Mouse (Mus musculus) right cerebral cortex, postnatal 4 days (tissue): ENCODE measurements around the gene Cpne2.

Experiments used
- DNase-seq: peaks from one replicate; pipeline ENCODE4 v3.0.0-alpha.2; 2022

Gene Cpne2

DNA sequence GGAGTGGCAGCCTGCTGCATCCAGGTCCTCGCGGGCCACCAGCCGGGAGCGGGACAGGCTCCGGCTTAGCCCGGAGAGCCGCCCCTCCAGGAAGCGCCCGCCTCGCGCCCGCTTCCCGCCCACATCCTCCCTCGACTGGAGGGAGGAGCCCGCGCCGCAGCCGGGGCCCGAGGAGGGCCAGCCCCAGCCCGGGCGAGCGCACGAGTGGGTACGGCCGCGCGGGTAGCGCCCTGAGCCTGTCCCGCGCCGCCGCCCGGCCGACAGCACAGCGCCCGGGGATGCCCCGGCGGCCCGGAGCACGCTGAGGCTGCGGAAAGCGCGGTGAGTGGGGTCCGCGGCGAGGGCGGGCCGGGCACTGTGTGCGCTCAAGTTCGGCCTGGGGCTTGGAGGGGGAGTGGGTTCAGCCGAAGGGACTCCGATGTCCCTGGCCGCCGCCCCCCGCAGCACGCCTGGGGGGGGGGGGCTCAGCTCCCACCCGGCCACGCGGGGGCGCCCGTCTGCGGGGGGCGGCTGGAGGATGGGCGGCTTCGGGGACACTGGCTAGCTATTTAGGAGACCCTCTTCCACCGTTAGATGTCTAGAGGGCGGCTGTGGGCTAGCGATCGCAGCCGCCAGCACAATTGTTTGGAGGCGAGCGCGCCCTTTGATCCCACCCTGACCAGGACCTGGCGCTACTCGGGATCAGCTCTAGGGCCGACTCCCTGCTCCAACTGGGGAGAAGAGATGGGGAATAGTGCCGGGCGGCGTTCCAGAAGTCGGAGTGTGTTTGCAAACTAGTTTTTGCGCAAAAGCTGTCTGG is at the start of gene Cpne2:
Gene Cpne2, plus strand, starts transcription at position 118 of the 799 bp plus-strand sequence.
- peak; percentile 59 for DNase-seq

DNA sequence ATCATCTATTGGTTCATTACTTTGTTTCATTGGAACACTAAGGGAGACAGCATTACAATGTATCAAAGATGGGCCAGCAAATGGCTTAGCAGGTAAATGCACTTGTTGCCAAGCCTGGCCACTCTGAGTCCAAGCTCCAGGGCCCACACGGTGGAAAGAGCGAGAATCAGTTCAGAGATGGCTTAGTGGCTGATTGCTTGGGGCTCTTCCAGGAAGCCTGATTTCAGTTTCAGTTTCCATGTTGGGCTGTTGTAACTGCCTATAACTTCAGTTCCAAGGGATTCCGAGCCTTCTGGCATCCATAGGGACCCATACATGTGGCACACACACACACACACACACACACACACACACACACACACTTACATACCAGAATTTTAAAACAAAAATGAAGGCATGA is 47.5 kb upstream of the Cpne2 start:
- no peak for DNase-seq

DNA sequence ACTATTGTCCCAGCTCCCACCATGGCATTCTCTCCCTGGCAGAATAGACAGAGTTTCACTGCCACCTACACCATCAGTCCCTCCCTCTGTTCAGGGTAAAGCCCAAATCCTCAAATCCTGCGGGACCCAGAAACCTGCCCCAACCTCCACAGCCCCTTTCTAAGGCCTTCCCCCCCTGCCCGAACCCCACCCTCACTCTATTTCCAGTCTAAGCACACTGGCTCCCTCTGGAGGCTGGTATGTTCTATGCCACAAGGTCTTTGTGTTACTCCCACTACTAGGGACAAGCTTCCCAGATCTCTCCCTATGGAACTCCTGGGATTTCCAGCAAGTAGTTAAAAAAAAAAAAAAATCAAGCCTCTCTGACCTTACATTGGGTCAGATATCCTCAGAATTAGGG is 46.9 kb upstream of the Cpne2 start:
- DNase-seq, result peak; percentile 34

DNA sequence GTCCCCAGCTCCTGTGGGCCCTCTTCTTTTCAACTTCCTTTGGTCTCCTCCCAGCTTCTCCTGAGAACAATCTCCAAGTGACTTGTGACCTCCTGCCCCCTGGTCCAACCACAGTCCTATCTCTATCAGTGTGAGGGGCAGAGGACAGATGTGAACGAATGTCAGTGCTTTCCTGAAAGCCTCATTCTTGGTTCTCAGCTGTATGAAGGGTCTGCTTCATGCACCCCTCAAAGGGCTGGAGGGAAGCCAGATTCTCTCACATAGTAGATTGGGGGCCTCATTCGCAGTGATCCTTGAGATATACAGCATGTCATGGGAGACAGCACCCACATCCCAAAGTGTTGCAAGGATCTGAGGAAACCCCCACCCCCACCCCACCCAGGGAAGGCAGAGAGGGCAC is 44.8 kb upstream of the Cpne2 start:
- DNase-seq, result no peak

DNA sequence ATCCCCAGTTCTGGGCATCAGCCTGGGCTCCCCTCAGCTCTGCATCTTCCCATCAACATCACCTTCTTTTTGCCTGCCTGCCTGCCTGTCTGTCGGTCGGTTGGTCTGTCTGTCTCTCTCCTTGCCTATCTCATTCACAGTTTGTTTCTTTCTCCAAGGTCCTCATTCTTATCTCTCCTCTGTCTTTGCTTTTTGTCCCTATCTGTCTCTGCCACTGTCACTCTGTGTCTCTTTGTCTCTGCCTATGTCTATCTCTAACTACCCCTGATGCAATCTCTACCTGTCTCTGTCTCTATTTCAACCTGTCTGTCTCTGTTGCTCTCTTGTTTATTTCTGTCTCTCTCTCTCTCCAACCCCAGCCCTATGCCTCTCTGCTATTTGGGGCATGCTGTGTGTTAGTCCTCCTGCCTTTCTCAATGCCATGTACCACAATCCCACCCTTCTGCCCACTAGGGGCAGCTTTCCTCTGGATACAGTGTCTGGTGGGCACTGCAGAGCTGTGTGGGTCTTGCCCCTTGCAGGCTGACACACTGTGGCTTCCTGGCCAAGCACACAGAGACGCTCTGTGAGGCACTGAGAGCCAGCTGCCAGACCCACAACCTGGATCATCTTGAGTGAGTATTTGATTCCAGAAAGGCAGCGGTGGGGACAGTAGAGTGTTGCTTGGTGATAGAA is 42.8 kb upstream of the Cpne2 start:
- DNase-seq, result no peak

DNA sequence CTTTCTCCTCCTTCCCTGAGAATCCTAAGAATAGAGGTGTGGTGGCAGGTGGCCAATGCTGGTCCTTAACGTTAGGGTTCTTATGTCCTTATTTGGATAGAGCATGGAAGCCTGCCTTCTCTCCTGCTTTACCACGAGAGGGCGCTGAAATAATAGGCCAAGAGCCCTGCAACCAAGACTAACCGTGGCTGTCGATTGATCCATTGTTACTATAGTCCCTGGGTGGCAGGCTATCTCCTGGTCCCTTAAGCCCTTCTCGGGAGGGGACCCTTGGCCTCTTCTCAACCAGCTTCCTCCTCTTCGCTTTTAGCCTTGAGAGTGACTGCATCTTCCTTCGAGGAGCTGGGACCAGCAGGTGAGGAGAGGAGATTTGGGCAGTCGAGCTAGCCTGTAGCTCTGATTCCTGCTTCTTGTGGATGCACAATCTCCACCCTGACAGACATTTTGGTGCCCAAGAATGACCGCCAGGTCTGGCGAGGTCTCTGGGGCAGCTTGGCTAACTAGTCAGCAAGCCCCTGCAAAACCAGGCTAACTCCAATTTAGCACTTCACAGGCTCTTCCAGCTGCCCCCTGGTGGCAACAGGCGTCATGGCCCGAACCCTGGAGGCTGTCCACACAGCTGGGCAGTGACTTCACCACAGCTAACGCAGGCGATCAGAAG is 40.6 kb upstream of the Cpne2 start:
- peak; percentile 73 for DNase-seq

DNA sequence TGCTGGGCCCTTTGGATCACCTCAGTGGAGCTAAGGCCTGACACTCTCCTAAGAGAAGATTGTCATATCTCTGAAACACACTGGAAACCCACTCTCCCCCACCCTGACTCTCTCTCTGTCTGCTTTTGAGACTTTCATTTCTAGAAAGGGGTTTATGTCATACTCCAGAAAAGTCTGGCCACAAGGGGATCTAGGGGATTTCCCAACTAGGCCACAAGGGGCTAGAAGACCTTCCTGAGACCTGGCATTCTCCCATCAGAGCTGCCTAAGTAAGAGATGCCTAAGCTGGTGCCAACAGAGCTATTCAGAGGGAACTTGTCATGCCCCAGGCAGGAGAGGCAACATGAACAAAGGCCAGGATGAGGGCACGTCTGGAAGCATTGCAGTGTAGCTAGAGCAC is 39.5 kb upstream of the Cpne2 start:
- no peak for DNase-seq

DNA sequence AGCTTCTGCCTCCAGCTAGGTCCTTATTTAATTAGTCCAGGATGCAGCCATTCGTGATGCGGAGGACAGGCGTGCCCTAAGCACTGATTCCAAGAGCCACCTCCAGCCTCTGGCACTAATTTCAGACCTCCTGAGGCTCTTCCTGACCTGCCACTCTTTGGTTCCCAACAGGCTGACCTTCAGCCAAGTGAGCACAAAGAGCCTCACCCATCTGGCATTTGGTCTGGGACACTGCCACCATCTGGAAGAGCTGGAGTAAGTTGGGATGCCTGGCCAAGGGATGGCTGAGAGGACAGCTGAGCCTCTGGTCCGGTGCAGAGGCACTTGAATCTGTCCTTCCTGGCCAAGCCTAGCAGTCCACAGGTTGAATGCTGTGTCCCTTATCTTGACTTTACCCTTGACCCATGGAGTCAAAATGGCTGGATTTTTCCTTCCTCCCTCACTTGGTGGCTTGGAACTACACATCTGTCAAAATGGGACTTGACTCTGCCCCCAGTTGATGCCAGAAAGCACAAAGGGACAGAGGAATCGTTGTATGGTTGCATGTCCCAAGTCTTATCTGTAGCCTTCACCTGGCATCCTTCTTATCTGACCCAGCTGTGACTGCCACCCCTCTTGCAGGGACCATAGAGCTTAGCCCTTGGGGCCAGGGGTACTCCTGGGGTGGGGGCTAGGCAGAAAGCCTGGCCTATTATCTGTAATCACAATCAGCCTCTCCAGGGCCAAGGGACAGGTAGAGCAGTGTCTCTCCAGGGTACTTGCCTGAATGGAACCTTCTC is 17.2 kb upstream of the Cpne2 start:
- DNase-seq, result no peak

DNA sequence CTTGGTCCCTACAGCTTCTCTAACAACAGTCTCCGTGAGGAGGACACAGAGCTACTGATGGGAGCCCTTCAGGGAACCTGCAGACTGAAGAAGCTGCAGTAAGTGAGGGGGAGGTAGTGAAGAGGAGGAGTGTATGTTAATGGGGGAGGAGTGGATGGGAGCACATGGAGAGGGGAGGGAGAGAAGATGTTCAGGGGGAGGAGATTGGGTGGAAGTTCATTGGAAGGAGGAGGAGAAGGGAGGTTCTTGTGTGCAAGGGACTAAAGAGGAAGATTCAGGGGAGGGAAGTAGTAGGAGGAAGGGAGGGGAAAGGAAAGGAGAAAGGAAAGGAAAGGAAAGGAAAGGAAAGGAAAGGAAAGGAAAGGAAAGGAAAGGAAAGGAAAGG is 16.6 kb upstream of the Cpne2 start:
- DNase-seq, result no peak

DNA sequence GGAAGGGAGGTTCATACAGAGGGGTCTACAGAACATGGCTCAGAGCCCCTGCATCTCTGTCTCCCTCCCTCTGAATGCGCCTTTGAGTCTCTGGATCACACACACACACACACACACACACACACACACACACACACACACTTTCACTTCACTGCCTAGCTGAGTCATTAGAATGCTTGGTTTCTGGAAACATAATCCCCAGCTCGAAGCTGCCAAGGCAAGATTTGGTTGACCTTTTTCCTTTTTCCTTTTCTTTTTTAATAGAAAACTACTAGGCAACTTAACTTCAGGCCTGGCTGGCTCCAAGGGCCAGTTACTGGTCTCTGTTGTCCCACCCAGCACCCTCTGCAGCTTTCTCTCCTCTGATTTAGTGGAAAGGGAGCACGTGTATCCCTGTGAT is 16.0 kb upstream of the Cpne2 start:
- no peak for DNase-seq

DNA sequence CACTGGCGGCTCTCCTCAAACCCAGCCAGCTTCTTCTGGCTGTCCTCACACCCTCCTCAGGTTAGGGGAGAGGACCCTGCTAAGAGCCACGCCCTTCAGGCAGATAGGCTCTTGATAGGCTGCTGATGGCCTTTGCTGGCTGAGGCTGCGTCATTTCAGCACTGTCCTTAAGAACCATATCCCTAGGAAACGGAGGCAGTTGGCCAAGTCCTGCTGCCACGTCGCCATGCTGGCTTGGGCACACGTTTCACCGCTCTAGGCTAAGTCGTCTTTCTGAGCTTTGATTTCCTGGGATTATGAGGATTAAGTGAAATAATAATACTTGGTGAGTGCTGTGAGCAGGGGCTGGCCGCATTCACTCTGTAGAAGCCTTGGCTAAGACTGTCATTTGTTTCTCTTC is 14.5 kb upstream of the Cpne2 start:
- no peak for DNase-seq

DNA sequence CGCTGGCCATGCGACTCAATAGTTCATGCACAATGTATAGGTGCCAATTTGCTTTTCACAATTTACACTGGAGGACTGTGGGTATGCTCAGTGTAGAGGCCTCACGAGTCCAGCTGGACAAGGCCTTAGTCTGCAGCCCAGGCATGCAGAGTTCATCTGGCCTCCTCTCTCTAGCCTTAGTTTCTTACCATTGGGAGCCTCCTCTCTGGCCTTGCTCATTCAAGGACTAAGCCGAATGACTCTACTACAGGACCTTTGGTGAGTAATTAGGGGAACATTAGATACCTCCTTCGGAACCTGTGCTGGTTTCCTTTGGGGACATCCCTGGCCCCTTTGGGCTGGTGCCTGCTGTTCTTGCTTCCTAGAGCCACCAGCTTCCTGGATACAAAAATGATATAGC is 13.8 kb upstream of the Cpne2 start:
- DNase-seq, result no peak

DNA sequence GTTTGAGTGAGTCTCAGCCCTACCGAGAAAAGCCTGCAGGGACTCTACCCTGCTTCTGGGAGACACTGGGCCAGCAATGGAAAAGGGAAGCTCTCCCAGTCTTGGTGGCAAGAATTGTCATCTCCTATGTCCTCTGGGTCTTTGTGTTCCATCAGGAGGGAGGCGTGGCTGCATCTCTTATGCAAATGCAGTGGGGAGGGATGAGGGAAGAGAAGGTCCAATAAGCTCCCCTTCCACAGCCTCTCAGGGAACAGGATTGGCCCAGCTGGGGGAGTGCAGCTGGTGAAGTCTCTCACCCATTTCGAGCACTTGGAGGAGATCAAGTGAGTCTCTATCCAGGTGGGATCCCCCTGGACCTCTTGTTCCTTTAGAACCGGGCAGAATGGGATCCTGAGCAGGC is 11.3 kb upstream of the Cpne2 start:
- no peak for DNase-seq

DNA sequence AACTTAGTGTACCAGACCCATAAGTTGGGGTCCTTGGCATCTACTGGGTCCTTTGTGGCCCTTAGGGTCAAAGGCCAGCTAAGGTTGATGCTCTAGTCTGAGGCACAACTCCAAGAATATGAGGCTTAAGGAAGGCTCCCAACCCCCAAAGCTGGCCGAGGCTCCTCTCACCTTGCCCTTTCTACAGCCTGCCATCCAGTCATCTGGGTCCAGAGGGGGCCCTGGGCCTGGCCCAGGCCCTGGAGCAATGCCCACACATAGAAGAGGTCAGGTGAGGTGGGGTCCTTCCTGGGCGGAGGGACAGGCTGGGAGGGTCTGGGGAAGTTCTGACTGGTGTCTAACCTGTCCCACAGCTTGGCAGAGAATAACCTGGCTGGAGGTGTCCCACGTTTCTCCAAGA is 10.3 kb upstream of the Cpne2 start:
- no peak for DNase-seq

DNA sequence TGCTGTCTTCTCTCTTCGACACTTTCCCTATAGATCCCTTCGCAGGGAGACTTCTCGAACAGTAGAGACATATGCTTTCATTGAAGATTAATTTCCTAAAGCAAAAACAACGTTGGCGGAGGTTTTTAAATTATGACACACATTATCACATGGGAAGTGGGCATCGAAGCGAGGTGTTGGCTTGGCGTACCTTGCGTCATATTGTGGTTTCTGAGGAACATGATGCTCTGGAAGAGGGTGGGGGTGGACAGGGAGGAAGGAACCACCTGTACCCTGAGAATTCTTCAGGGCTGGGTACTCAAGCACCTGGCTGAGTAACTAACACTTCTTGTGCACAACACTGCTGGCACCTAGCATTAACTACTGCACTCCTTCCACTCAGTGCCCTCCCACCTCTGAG is 8.2 kb upstream of the Cpne2 start:
- DNase-seq, result no peak

DNA sequence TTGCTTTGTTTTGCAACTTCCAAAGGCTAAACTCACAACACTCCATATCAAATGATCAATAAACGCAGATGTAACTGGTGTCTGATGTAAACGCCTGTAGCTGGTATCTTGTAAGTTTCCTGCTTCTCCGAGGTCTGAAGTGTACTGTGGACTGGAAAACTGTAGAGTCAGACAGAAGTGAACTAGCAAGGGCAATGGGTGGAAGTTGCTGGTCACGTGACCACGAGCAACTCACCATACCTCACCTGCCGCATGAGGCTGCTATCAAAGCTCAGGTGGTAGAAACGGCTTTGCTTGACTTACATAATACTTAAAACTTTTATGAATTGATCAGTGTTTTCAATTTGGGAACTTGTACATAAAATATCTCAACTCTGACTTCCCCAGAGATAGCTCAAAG is 5.6 kb upstream of the Cpne2 start:
- DNase-seq, result no peak

DNA sequence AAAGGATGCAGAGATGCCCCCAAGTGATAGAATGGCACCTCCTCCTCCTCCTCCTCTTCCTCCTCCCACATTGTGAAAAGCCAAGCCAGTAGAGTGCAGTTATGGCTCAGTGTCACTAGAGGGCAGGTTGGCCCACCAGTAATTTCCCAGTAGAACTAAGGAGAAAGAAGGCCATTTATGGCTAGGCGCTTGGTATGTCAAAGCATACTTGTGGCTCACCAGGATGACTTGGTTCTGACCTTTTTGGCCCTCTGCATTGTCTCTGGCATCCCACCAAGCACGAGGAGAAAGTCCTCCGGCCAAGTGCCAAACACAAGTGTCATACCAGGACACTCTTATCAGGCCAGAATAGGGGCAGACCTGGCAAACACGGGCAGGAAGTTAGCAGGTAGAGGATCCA is 4.5 kb upstream of the Cpne2 start:
- DNase-seq, result peak; percentile 31

DNA sequence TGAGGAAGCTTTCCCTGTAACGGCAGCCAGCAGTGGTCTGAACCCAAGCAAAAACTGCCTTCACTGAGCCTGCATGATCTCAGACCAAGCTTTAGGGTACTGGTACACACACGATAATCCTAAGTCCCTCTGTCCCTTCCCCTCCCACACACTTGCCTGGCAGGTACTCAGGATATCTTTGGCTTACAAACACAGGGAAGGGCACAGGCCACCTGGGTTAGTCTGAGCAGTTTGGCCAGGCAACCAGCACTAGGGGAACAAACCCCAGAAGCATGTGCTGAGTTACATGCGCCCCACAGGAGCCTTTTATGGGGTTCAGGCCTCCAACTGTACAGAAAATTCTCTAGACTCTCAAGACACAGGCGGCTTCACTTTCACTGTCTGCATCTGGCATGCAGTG is 2.9 kb upstream of the Cpne2 start:
- DNase-seq, result no peak

DNA sequence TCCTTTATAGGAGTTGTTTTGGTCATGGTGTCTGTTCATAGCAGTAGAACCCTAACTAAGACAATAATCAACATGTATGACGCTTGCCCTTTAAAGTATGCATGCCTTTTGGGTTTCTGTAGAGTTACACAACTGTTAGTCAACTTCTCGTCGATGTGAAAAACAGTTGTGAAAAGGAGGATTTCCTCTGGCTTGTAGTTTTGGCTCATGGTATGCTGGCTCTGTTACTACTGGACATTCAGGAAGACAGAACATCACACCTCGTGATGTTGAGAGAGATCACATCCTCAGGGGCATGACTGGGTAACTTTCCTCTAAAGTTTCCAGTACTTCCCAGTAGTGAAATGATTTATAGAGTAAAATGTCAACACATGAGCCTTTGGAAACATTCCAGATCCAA is 2.1 kb upstream of the Cpne2 start:
- no peak for DNase-seq

DNA sequence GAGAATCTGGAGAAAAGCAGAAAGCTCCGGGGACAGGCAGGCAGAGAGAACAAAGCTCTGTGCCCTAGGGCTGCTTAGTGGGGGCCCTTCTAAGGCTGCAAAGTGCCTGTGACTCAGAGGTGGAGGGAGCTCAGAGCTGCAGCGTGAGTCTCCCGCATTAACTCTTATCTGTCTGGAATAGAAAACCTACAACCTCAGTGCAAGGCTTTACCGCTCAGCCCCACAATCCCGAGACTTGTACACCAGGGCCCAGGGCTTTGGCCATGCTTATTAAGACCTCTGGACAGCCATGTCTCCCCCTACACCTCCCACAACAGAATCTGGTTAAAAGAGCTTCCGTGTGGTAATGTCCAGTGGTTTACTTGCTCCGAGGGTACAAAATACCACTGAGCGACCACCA is 790 bp upstream of the Cpne2 start:
- DNase-seq, result no peak

DNA sequence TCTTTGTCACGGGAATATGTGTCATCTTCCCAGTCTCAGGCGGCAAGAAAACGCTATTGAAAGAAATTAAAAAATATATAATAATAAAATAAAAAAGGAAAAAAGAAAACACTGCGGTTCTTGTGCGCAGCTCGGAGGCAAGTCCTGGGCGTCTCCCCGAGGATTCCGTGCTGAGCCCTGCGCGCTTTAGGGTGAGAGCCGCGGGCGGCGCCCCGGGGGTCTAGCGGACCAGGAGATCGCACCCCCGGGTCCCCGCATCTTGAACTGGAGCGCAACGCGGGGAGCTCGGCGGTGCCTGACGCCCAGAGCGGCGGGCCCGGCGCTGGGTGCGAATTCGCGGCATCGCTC is 291 bp upstream of the Cpne2 start:
- no peak for DNase-seq

DNA sequence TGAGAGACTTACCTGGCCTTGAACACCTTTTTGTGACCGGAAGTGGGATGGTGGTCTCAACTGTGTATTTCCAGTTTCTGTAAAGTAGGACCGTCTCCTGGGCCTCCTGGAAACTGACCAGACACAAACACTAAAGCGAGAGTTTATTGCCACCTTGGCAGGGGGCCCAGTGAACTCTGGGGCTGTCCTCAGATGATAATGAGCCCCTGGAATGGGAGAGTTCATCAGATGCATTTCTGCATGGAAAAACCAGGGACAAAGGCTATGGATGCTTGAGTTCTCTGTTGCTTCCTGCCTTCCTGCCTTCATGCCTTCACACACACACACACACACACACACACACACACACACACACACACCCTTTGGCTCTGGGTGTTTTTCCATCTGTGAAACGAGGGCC is 1.8 kb downstream of the Cpne2 start:
- DNase-seq, result no peak

DNA sequence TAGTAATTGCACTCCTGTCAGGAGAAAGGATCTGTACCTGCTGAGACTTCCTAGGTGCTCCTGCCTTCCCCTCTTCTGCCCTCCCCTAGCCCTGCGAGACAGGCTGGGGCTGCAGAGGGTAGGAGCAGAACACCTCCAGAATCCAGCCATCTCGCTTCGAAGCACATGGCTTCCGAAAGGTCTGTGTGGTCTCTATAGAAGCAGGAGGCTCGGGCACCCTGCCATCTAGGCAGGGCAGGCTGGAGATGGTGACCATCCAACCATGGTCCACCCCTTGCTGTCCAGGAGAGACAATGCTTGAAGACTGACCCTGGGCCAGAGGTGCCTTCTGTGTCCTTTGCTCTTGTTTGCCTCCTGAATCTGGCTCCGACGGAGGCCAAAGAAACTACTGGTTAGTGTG is 2.8 kb downstream of the Cpne2 start:
- DNase-seq, result no peak

DNA sequence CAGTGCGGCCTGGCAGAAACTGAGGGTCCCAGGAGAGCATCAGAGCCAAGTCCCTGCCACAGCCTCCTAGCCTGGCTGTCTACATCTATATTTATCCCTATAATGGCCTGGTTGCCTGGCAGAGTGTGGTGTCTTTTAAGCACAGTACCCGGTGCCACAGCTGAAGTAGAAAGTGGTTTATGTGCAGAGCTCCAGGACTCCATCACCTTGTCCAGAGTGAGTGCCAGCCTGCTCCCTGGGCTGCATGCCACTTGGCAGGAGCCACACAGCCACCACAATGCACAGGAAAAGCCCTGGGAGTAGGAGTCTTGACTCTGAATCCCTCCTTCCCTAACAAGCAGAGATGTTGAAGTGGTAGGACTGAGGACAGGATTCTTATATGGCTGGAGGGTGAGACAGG is 4.7 kb downstream of the Cpne2 start:
- no peak for DNase-seq
